Mouse (Mus musculus) kidney, adult 2 months (tissue): ENCODE data around the gene Flnc.

Source experiments
- CTCF ChIP-seq: fragments of 200-500 bp; conservative IDR thresholded peaks from 2 replicates; pipeline ENCODE4 v1.5.1; 2011; ENCODE audit warnings: low read depth, mild to moderate bottlenecking, control low read depth, low read length, moderate library complexity, mixed read lengths; ENCODE audit not compliant: insufficient read depth, insufficient read length
- POLR2A ChIP-seq: fragments of 200-500 bp; IDR thresholded peaks from one replicate; pipeline ENCODE4 v1.6.1; 2011; ENCODE audit warnings: low read depth, low read length, control low read depth

DNA sequence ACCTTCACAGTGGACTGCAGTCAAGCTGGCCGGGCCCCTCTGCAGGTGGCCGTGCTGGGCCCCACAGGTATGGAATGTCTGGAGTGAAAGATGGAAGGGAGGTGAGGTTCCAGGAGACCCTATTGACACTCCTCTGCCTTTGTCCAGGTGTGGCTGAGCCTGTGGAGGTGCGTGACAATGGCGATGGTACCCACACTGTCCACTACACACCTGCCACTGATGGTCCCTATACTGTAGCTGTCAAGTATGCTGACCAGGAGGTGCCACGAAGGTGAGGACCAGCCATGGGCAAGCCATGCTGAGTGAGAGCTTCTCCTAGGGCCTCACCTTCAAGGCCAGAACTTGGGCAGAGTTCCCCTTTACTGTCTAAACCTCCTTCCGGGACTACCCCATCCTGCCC lies 17.6 kb downstream of the Flnc start:
- TF ChIP-seq POLR2A (no peak), CTCF (no peak)
